33 mouse cellular contexts compared by ENCODE assay signal in genomic region chr13:107917564-107917963, GRCm38 (mm10).
"Had no signal": no experiment of that assay in that cellular context is flagged by ENCODE, and none has a peak within 500 bp of the region (broad histone marks: within the 10 kb centered on the region; RNA-seq: fewer than 3 reads in every experiment).

No protein-coding gene starts in this region.

- H3K27ac ChIP-seq: limb, embryonic 10.5 days; limb, embryonic 12.5 days; limb, embryonic 13.5 days; limb, embryonic 15.5 days; liver, embryonic 12.5 days; liver, embryonic 13.5 days; liver, embryonic 14.5 days; liver, embryonic 15.5 days; lung, embryonic 15.5 days; macrophage; midbrain, embryonic 10.5 days; midbrain, embryonic 12.5 days; midbrain, embryonic 13.5 days; midbrain, embryonic 15.5 days; neural tube, embryonic 12.5 days; neural tube, embryonic 13.5 days had no signal

- H3K9ac ChIP-seq: limb, embryonic 12.5 days; limb, embryonic 13.5 days; limb, embryonic 15.5 days; liver, embryonic 12.5 days; liver, embryonic 13.5 days; liver, embryonic 14.5 days; liver, embryonic 15.5 days; liver, postnatal 0 days; lung, embryonic 14.5 days; lung, embryonic 15.5 days; midbrain, embryonic 12.5 days; midbrain, embryonic 13.5 days; midbrain, embryonic 15.5 days; neural tube, embryonic 12.5 days; neural tube, embryonic 13.5 days had no signal

- H3K9me3 ChIP-seq: limb, embryonic 10.5 days; limb, embryonic 12.5 days; limb, embryonic 13.5 days; limb, embryonic 15.5 days; liver, embryonic 12.5 days; liver, embryonic 13.5 days; liver, embryonic 15.5 days; lung, embryonic 15.5 days; midbrain, embryonic 10.5 days; midbrain, embryonic 12.5 days; midbrain, embryonic 13.5 days; midbrain, embryonic 15.5 days; neural tube, embryonic 12.5 days; neural tube, embryonic 13.5 days had no signal

- H3K27me3 ChIP-seq: limb, embryonic 12.5 days; limb, embryonic 13.5 days; limb, embryonic 15.5 days; liver, embryonic 13.5 days; liver, embryonic 15.5 days; lung, embryonic 15.5 days; midbrain, embryonic 12.5 days; midbrain, embryonic 13.5 days; midbrain, embryonic 15.5 days; neural tube, embryonic 12.5 days; neural tube, embryonic 13.5 days had no signal

- H3K4me2 ChIP-seq: limb, embryonic 12.5 days; limb, embryonic 13.5 days; limb, embryonic 15.5 days; liver, embryonic 11.5 days; liver, embryonic 12.5 days; liver, embryonic 13.5 days; liver, embryonic 15.5 days; lung, embryonic 14.5 days; lung, embryonic 15.5 days; midbrain, embryonic 11.5 days; midbrain, embryonic 12.5 days; midbrain, embryonic 13.5 days; midbrain, embryonic 15.5 days; neural tube, embryonic 12.5 days; neural tube, embryonic 13.5 days had no signal

- H3K4me1 ChIP-seq: limb, embryonic 15.5 days; liver, embryonic 12.5 days; liver, embryonic 13.5 days; liver, embryonic 15.5 days; lung, embryonic 15.5 days; midbrain, embryonic 12.5 days; midbrain, embryonic 13.5 days; midbrain, embryonic 15.5 days; neural tube, embryonic 12.5 days had no signal

- DNase-seq: left cerebral cortex, postnatal 4 days; liver; liver, embryonic 13.5 days; liver, postnatal 0 days; lung, adult 18-20 months; lung, adult 2 months; lung, embryonic 14.5 days; lung, postnatal 10 days; lung, postnatal 14 days; lung, postnatal 36 days; lung, postnatal 4 days; midbrain, embryonic 14.5 days had no signal

- H3K4me3 ChIP-seq: limb, embryonic 10.5 days; limb, embryonic 12.5 days; limb, embryonic 13.5 days; limb, embryonic 15.5 days; liver, embryonic 12.5 days; liver, embryonic 13.5 days; liver, embryonic 15.5 days; lung, embryonic 15.5 days; megakaryocyte, embryonic 14.5 days; midbrain, embryonic 10.5 days; midbrain, embryonic 12.5 days; midbrain, embryonic 13.5 days; midbrain, embryonic 15.5 days; myocyte; neural tube, embryonic 12.5 days; neural tube, embryonic 13.5 days had no signal

- H3K36me3 ChIP-seq: limb, embryonic 10.5 days; limb, embryonic 12.5 days; limb, embryonic 13.5 days; limb, embryonic 15.5 days; liver, embryonic 12.5 days; liver, embryonic 13.5 days; liver, embryonic 15.5 days; lung, embryonic 15.5 days; midbrain, embryonic 10.5 days; midbrain, embryonic 12.5 days; midbrain, embryonic 13.5 days; midbrain, embryonic 15.5 days; neural tube, embryonic 12.5 days; neural tube, embryonic 13.5 days had no signal

- ATAC-seq: liver, embryonic 12.5 days; liver, postnatal 0 days; lung, postnatal 0 days; midbrain, embryonic 13.5 days; midbrain, embryonic 15.5 days; midbrain, embryonic 16.5 days had no signal
